Mouse (Mus musculus) common myeloid progenitor, adult 5-6 weeks (primary cell): ENCODE data around the gene Enoph1. TPM values are rescaled to one million over a fixed set of nuclear protein-coding genes. Genes with fewer than 3 reads are reported as not detected.

Experiments used
- total RNA-seq: library from RNA; stranded (forward); fragments of 200-1000, 187-1606 nt; gene quantifications from 2 replicates; pipeline ENCODE4 v1.2.3, GENCODE M21; 2017

Gene Enoph1
- total RNA-seq, 1 experiment from 2014 or later: 37.4 TPM

Other genes with a start within 250 kb of the Enoph1 start
- not detected in 2 replicates for gene Vamp9, start 133.7 kb upstream of the Enoph1 start, total RNA-seq
- gene Hnrnpd, start 61.0 kb upstream of the Enoph1 start, total RNA-seq: 181 and 264 TPM in 2 replicates
- gene 4930524J08Rik, start 60.9 kb upstream of the Enoph1 start, total RNA-seq: 1.4 TPM in 1 of 2 replicates, not detected in the other
- gene Hnrnpdl, start 321 bp upstream of the Enoph1 start, total RNA-seq: 461 and 481 TPM in 2 replicates
- gene Tmem150c, start 119.8 kb downstream of the Enoph1 start, total RNA-seq: not detected in 2 replicates